Comparison of ENCODE assay signal across 8 mouse cellular contexts in the genomic region with DNA sequence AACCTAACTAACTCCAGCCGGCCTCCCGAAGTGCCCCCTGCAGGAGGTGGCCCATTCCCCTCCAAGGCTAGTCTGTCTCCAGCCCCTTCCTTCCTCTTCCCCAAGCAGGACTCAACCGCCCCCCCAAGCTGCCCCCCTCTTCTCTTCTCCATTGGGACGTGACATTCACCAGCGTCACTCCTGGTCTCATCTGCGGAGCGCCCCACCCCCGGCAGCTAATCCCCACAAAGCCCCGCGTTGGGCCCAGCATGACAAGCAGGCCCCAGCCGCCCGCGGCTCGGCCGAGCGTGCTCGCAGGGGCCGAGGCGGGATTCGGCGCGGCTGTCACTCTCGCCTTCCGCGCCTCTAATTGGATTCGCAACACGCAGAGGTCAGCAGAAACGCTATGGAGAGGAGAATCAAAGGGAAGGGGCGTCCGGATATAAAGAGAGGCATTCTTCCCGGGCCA.
DNase-seq lines count a peak whose midpoint lies in the region; ATAC-seq and TF ChIP-seq lines count a peak whose summit lies in the region.

No protein-coding gene starts in this region.

- ATAC-seq in embryonic facial prominence, embryonic 11.5 days (replicated peaks; ENCODE audit: insufficient number of reproducible peaks, low FRiP score, low TSS enrichment, low read depth) = peak; percentile 75
- peak; percentile 75 for ATAC-seq in hindbrain, embryonic 14.5 days (ENCODE audit: low FRiP score)
- no peak for ATAC-seq in liver, embryonic 15.5 days (ENCODE audit: insufficient read depth)

- H3K27ac ChIP-seq in layer of hippocampus, adult 2 months = peak overlapping the region; percentile 93
- peak overlapping the region; percentile 61 for H3K27ac ChIP-seq in embryonic facial prominence, embryonic 11.5 days (replicated peaks; ENCODE audit: low read depth, low read length)
- peak overlapping the region; percentile 87 for H3K27ac ChIP-seq in hindbrain, embryonic 14.5 days
- no peak overlapping the region for H3K27ac ChIP-seq in liver, embryonic 15.5 days (replicated peaks)

- WGBS in embryonic facial prominence, embryonic 11.5 days = under 1% methylated on average over 31 of the region's 31 CpGs
- WGBS in hindbrain, embryonic 14.5 days = 1% methylated on average over 29 of the region's 31 CpGs
- 2% methylated on average over 31 of the region's 31 CpGs for WGBS in liver, embryonic 15.5 days (ENCODE audit: insufficient replicate concordance)

- peak overlapping the region; percentile 23; the same call in 1 of the 2 replicates for H3K9ac ChIP-seq in embryonic facial prominence, embryonic 11.5 days (replicated peaks; ENCODE audit: low read length)
- H3K9ac ChIP-seq in hindbrain, embryonic 14.5 days = peak overlapping the region; percentile 37
- H3K9ac ChIP-seq in liver, embryonic 15.5 days = no peak overlapping the region

- peak overlapping the region; percentile 42 for H3K4me2 ChIP-seq in embryonic facial prominence, embryonic 11.5 days (ENCODE audit: low read depth, low read length)
- H3K4me2 ChIP-seq in hindbrain, embryonic 14.5 days (replicated peaks) = peak overlapping the region; percentile 34
- peak overlapping the region; percentile 29 for H3K4me2 ChIP-seq in liver, embryonic 15.5 days

- H3K9me3 ChIP-seq in embryonic facial prominence, embryonic 11.5 days (replicated peaks; ENCODE audit: control insufficient read depth, low read length) = no peaks in the 10 kb centered on the region
- no peaks in the 10 kb centered on the region for H3K9me3 ChIP-seq in hindbrain, embryonic 14.5 days (ENCODE audit: control insufficient read depth, low read length)
- no peaks in the 10 kb centered on the region for H3K9me3 ChIP-seq in liver, embryonic 15.5 days (replicated peaks)

- no peaks in the 10 kb centered on the region; the same call in 1 of the 2 replicates for H3K27me3 ChIP-seq in embryonic facial prominence, embryonic 11.5 days (ENCODE audit: control insufficient read depth, insufficient read depth, low read length)
- H3K27me3 ChIP-seq in hindbrain, embryonic 14.5 days (ENCODE audit: control insufficient read depth, insufficient read depth, low read length) = no peaks in the 10 kb centered on the region
- H3K27me3 ChIP-seq in liver, embryonic 15.5 days = peaks cover 25% of the 10 kb centered on the region

- DNase-seq in layer of hippocampus, adult 2 months (ENCODE audit: low spot score in 2 of 2) = peak in 1 of 2 experiments; percentile 56
- DNase-seq in layer of hippocampus, adult 8-10 months (ENCODE audit: low spot score in 2 of 2) = no peak
- DNase-seq in embryonic facial prominence, embryonic 11.5 days (ENCODE audit: low spot score) = peak; percentile 86
- DNase-seq in hindbrain, embryonic 14.5 days (ENCODE audit: low spot score) = peak; percentile 76
- peak; percentile 37 to 43 for DNase-seq in right cerebral cortex, adult 2 months (ENCODE audit: low spot score in 2 of 2)
- no peak for DNase-seq in thymus, postnatal 36 days
- no peak for DNase-seq in cerebellum, adult 11-12 months

- no peak for TF ChIP-seq CTCF in layer of hippocampus, adult 2 months (conservative IDR thresholded peaks at IDR 0.05)

- peaks cover 17% of the 10 kb centered on the region for H3K4me1 ChIP-seq in embryonic facial prominence, embryonic 11.5 days (ENCODE audit: control insufficient read depth, insufficient read depth, low read length)
- H3K4me1 ChIP-seq in hindbrain, embryonic 14.5 days (replicated peaks; ENCODE audit: control insufficient read depth, insufficient read depth, low read length) = peaks cover 80% of the 10 kb centered on the region
- no peaks in the 10 kb centered on the region for H3K4me1 ChIP-seq in liver, embryonic 15.5 days (replicated peaks)

- H3K4me3 ChIP-seq in layer of hippocampus, adult 2 months = peak overlapping the region; percentile 55
- H3K4me3 ChIP-seq in embryonic facial prominence, embryonic 11.5 days (ENCODE audit: low read depth, low read length) = peak overlapping the region; percentile 19; the same call in 1 of the 2 replicates
- no peak overlapping the region for H3K4me3 ChIP-seq in hindbrain, embryonic 14.5 days (replicated peaks; ENCODE audit: low read length)
- H3K4me3 ChIP-seq in liver, embryonic 15.5 days (replicated peaks) = 0 out of 2 replicates have a peak overlapping the region, but pooled peaks have one; percentile 7

- H3K36me3 ChIP-seq in embryonic facial prominence, embryonic 11.5 days (replicated peaks; ENCODE audit: control insufficient read depth, insufficient read depth, low read depth, low read length) = no peaks in the 10 kb centered on the region
- 0 out of 2 replicates have a peak, but pooled peaks cover 11% of the 10 kb centered on the region for H3K36me3 ChIP-seq in hindbrain, embryonic 14.5 days (replicated peaks; ENCODE audit: control insufficient read depth, insufficient read depth)
- no peaks in the 10 kb centered on the region for H3K36me3 ChIP-seq in liver, embryonic 15.5 days (replicated peaks)

Comparison
In these comparisons a context has a peak if more than half of its experiments do, and no peak if none do; other contexts are left out.
1. DNase-seq: peak in embryonic facial prominence, embryonic 11.5 days (single experiment), hindbrain, embryonic 14.5 days (single experiment) and right cerebral cortex, adult 2 months (2 of 2); none in layer of hippocampus, adult 8-10 months (0 of 2), thymus, postnatal 36 days (0 of 2) and cerebellum, adult 11-12 months (single experiment).
2. Peak in every context shown above with its lines, with median percentiles within 50 percentile points of each other: H3K4me2 ChIP-seq.